Mouse (Mus musculus) CH12.LX (cell line): Measurements from ENCODE around the gene Fdx1l.

Source experiments
- GABPA ChIP-seq: IDR thresholded peaks from 2 replicates; pipeline ENCODE4 v1.6.1; 2012; ENCODE audit warnings: low read depth, low read length, improper control_type of control experiment, inconsistent platforms; ENCODE audit not compliant: insufficient replicate concordance
- JUND ChIP-seq: conservative IDR thresholded peaks from 2 replicates; pipeline ENCODE4 v1.6.1; 2011; ENCODE audit warnings: low read depth, low read length, improper control_type of control experiment
- NRF1 ChIP-seq: IDR thresholded peaks from 2 replicates; pipeline ENCODE4 v1.6.1; 2014; ENCODE audit warnings: low read depth, mild to moderate bottlenecking, inconsistent platforms, low read length, improper control_type of control experiment, moderate library complexity
- POLR2AphosphoS2 ChIP-seq: IDR thresholded peaks from 2 replicates; pipeline ENCODE4 v1.6.1; 2011; ENCODE audit warnings: low read depth, low read length, improper control_type of control experiment

GRCm38 (mm10) chr9:21031896-21032351, 41.5 kb downstream of the Fdx1l start, which contains the start of gene Icam5:
- TF ChIP-seq JUND (no peak), GABPA (no peak), NRF1 (no peak), POLR2AphosphoS2 (no peak)
